Mouse (Mus musculus) CH12.LX (cell line): Measurements from ENCODE around the gene Asap3. TPM values are rescaled to one million over a fixed set of nuclear protein-coding genes. Genes with fewer than 3 reads are reported as not detected.

Source experiments
- DNase-seq: peaks from one replicate; pipeline ENCODE4 v3.0.0-alpha.2; 2013; ENCODE audit errors: extremely low read depth
- H3K27ac ChIP-seq: 2 replicates; pipeline ENCODE4 v1.5.1; 2012; ENCODE audit warnings: low read depth, mild to moderate bottlenecking, control low read depth, moderate library complexity; ENCODE audit not compliant: insufficient read depth
- H3K27me3 ChIP-seq: replicated peaks from 2 replicates; pipeline ENCODE3; 2012; ENCODE audit warnings: inconsistent platforms
- H3K36me3 ChIP-seq, 2 experiments: replicated peaks in 1 of 2; 2 replicates each; pipeline versions ENCODE3 to v1.6.1; 2012; ENCODE audit warnings: inconsistent platforms in 1 of 2, low read length in 1 of 2, mild to moderate bottlenecking in 1 of 2, mixed read lengths in 1 of 2, moderate library complexity in 1 of 2; ENCODE audit not compliant: control insufficient read depth in 1 of 2, insufficient read depth in 1 of 2
- H3K4me1 ChIP-seq, 2 experiments: 2 replicates each; pipeline ENCODE4 v1.6.1; 2012; ENCODE audit warnings: inconsistent platforms in 1 of 2, moderate library complexity in 1 of 2; ENCODE audit not compliant: insufficient read depth in 2 of 2, control insufficient read depth in 1 of 2
- H3K4me2 ChIP-seq: 2 replicates; pipeline ENCODE4 v1.6.1; 2012; ENCODE audit warnings: low read depth, mild to moderate bottlenecking, control low read depth; ENCODE audit not compliant: poor library complexity, insufficient read depth, severe bottlenecking
- H3K4me3 ChIP-seq, 3 experiments: fragments of 150-350 bp in 1 of 3; sonication (generic) in 1 of 3; replicated peaks in 1 of 3; 2 replicates each; pipeline versions ENCODE3 to v1.5.1; 2011 to 2012; ENCODE audit warnings: low read depth in 2 of 3, low read length in 2 of 3, mild to moderate bottlenecking in 2 of 3, moderate library complexity in 2 of 3, control low read depth in 1 of 3, improper control_type of control experiment in 1 of 3, inconsistent platforms in 1 of 3, mixed read lengths in 1 of 3; ENCODE audit not compliant: poor library complexity in 1 of 3
- H3K79me2 ChIP-seq: replicated peaks from 2 replicates; pipeline ENCODE4 v1.6.1; 2012; ENCODE audit warnings: mild to moderate bottlenecking, moderate library complexity; ENCODE audit not compliant: control insufficient read depth, poor library complexity, insufficient read depth, severe bottlenecking; ENCODE audit errors: extremely low read depth
- H3K9ac ChIP-seq: 2 replicates; pipeline ENCODE4 v1.6.1; 2012; ENCODE audit warnings: low read depth, mild to moderate bottlenecking, control low read depth, moderate library complexity; ENCODE audit not compliant: insufficient read depth
- H3K9me3 ChIP-seq: replicated peaks from 2 replicates; pipeline ENCODE3; 2012; ENCODE audit warnings: low read length, inconsistent platforms, mixed read lengths
- CTCF ChIP-seq, 2 experiments: IDR thresholded peaks in 1 of 2; conservative IDR thresholded peaks in 1 of 2; 2 replicates each; pipeline ENCODE4 v1.5.1; 2011 to 2012; ENCODE audit warnings: low read depth in 2 of 2, low read length in 2 of 2, improper control_type of control experiment in 1 of 2, inconsistent platforms in 1 of 2, mild to moderate bottlenecking in 1 of 2, moderate library complexity in 1 of 2
- E2F4 ChIP-seq: IDR thresholded peaks from 2 replicates; pipeline ENCODE4 v1.6.1; 2011; ENCODE audit warnings: low read depth, low read length, improper control_type of control experiment; ENCODE audit not compliant: insufficient replicate concordance
- ELF1 ChIP-seq: IDR thresholded peaks from 2 replicates; pipeline ENCODE4 v1.6.1; 2014; ENCODE audit warnings: low read depth, mild to moderate bottlenecking, inconsistent platforms, low read length, improper control_type of control experiment
- ETS1 ChIP-seq: conservative IDR thresholded peaks from 2 replicates; pipeline ENCODE4 v1.6.1; 2012; ENCODE audit warnings: low read depth, mild to moderate bottlenecking, inconsistent platforms, low read length, improper control_type of control experiment, moderate library complexity
- GABPA ChIP-seq: IDR thresholded peaks from 2 replicates; pipeline ENCODE4 v1.6.1; 2012; ENCODE audit warnings: low read depth, low read length, improper control_type of control experiment, inconsistent platforms; ENCODE audit not compliant: insufficient replicate concordance
- IRF4 ChIP-seq: IDR thresholded peaks from 2 replicates; pipeline ENCODE4 v1.6.1; 2014; ENCODE audit warnings: low read depth, mild to moderate bottlenecking, inconsistent platforms, low read length, improper control_type of control experiment
- JUND ChIP-seq: conservative IDR thresholded peaks from 2 replicates; pipeline ENCODE4 v1.6.1; 2011; ENCODE audit warnings: low read depth, low read length, improper control_type of control experiment
- MAFK ChIP-seq: IDR thresholded peaks from 2 replicates; pipeline ENCODE4 v1.6.1; 2011; ENCODE audit warnings: low read length, improper control_type of control experiment; ENCODE audit not compliant: insufficient replicate concordance
- MAX ChIP-seq: IDR thresholded peaks from 2 replicates; pipeline ENCODE4 v1.6.1; 2011; ENCODE audit warnings: low read length, improper control_type of control experiment
- MEF2A ChIP-seq: IDR thresholded peaks from 2 replicates; pipeline ENCODE4 v1.6.1; 2014; ENCODE audit warnings: low read depth, mild to moderate bottlenecking, inconsistent platforms, low read length, improper control_type of control experiment, borderline replicate concordance
- MXI1 ChIP-seq: IDR thresholded peaks from 2 replicates; pipeline ENCODE4 v1.6.1; 2011; ENCODE audit warnings: mild to moderate bottlenecking, low read depth, low read length, improper control_type of control experiment
- MYC ChIP-seq: IDR thresholded peaks from 2 replicates; pipeline ENCODE4 v1.6.1; 2011; ENCODE audit warnings: low read depth, mild to moderate bottlenecking, improper control_type of control experiment, low read length
- NELFE ChIP-seq: IDR thresholded peaks from 2 replicates; pipeline ENCODE4 v1.6.1; 2011; ENCODE audit warnings: low read depth, low read length, improper control_type of control experiment
- NRF1 ChIP-seq: IDR thresholded peaks from 2 replicates; pipeline ENCODE4 v1.6.1; 2014; ENCODE audit warnings: low read depth, mild to moderate bottlenecking, inconsistent platforms, low read length, improper control_type of control experiment, moderate library complexity
- PAX5 ChIP-seq: IDR thresholded peaks from 2 replicates; pipeline ENCODE4 v1.6.1; 2012; ENCODE audit warnings: low read length, inconsistent platforms, mixed read lengths
- RAD21 ChIP-seq: IDR thresholded peaks from 2 replicates; pipeline ENCODE4 v1.6.1; 2011; ENCODE audit warnings: low read depth, mild to moderate bottlenecking, low read length, improper control_type of control experiment, moderate library complexity
- SMC3 ChIP-seq: IDR thresholded peaks from 2 replicates; pipeline ENCODE4 v1.6.1; 2011; ENCODE audit warnings: low read depth, low read length, improper control_type of control experiment
- TBP ChIP-seq: conservative IDR thresholded peaks from 2 replicates; pipeline ENCODE4 v1.6.1; 2011; ENCODE audit warnings: low read depth, low read length, improper control_type of control experiment
- TCF12 ChIP-seq: IDR thresholded peaks from 2 replicates; pipeline ENCODE4 v1.6.1; 2014; ENCODE audit warnings: low read depth, mild to moderate bottlenecking, inconsistent platforms, low read length, improper control_type of control experiment
- UBTF ChIP-seq: IDR thresholded peaks from 2 replicates; pipeline ENCODE4 v1.6.1; 2012; ENCODE audit warnings: low read depth, mild to moderate bottlenecking, inconsistent platforms, low read length, improper control_type of control experiment, moderate library complexity
- ZKSCAN1 ChIP-seq: IDR thresholded peaks from 2 replicates; pipeline ENCODE4 v1.6.1; 2012; ENCODE audit warnings: low read depth, inconsistent platforms, low read length, improper control_type of control experiment, borderline replicate concordance
- ZMIZ1 ChIP-seq: IDR thresholded peaks from 2 replicates; pipeline ENCODE4 v1.6.1; 2012; ENCODE audit warnings: low read depth, mild to moderate bottlenecking, inconsistent platforms, low read length, improper control_type of control experiment
- dilution Hi-C: fragments of 300-500 bp; cut with MboI; formaldehyde crosslinking; loops from 2 replicates; pipeline ENCODE4 v1.14.3; 2020; ENCODE audit warnings: low sequenced_read_pairs; ENCODE audit not compliant: extremely low pct_unique_long_range_greater_than_20kb, extremely low pct_ligation_motif_present
- in situ Hi-C: fragments of 300-500 bp; cut with MboI; formaldehyde crosslinking; loops from 3 replicates; pipeline ENCODE4 v1.14.3; 2019; ENCODE audit warnings: low sequenced_read_pairs, low pct_ligation_motif_present, low pct_unique_long_range_greater_than_20kb, mixed read lengths
- polyA plus RNA-seq: library from polyadenylated mRNA; unstranded; fragments of >175 nt; gene quantifications from 2 replicates; pipeline ENCODE4 v1.2.1, GENCODE M21; 2012; ENCODE audit warnings: low read depth; ENCODE audit not compliant: insufficient read length
- total RNA-seq, 2 experiments: library from RNA; depleted of rRNA; stranded (reverse); fragments of 300-350 nt in 1 of 2; fragments of >200 nt in 1 of 2; gene quantifications; 2 replicates each; pipeline ENCODE4 v1.2.3; 2012 to 2014

The Asap3 gene
- total and polyA plus RNA-seq, 3 experiments: 0.07 to 0.08 TPM; not detected in 1

- no peaks in the 10 kb centered on the region for H3K4me1 ChIP-seq
- H3K4me2 ChIP-seq: no peak overlapping the region
- H3K4me3 ChIP-seq: no peak overlapping the region
- DNase-seq: no peak
- H3K36me3 ChIP-seq: peaks cover 28 to 47% of the 10 kb centered on the region in 2 experiments
- TF ChIP-seq ELF1 (no peak), SMC3 (no peak), RAD21 (no peak), GABPA (no peak), NRF1 (no peak), MEF2A (no peak), TBP (no peak), PAX5 (no peak), UBTF (no peak), MXI1 (no peak), MYC (no peak), IRF4 (no peak), TCF12 (no peak), CTCF (conservative IDR thresholded peaks at IDR 0.05 in 1 of 2, IDR thresholded peaks at IDR 0.05 in 1 of 2; ENCODE audit: low read depth in 2 of 2, low read length in 2 of 2) (no peak), E2F4 (no peak), ETS1 (no peak)
- TF ChIP-seq, all 38 proteins: peak for 0
- Histone ChIP-seq H3K79me2 (no peaks in the 10 kb centered on the region), H3K27ac (no peak overlapping the region), H3K27me3 (no peaks in the 10 kb centered on the region), H3K9me3 (no peaks in the 10 kb centered on the region), H3K9ac (no peak overlapping the region)
- dilution Hi-C loops: no loop called here
- in situ Hi-C loops: no loop called here
Observed at GRCm38 (mm10) chr4:136195029-136195428, 11.1 kb upstream of the Asap3 start.

GRCm38 (mm10) chr4:136195629-136196028 is 10.5 kb upstream of the Asap3 start:
- H3K4me3 ChIP-seq: no peak overlapping the region
- DNase-seq: no peak
- H3K27ac ChIP-seq: no peak overlapping the region
- H3K27me3 ChIP-seq: no peaks in the 10 kb centered on the region
- H3K4me1 ChIP-seq: no peaks in the 10 kb centered on the region
- no peaks in the 10 kb centered on the region for H3K79me2 ChIP-seq
- no peak overlapping the region for H3K9ac ChIP-seq
- peaks cover 23 to 41% of the 10 kb centered on the region in 2 experiments for H3K36me3 ChIP-seq
- in situ Hi-C loops: no loop called here
- H3K4me2 ChIP-seq: no peak overlapping the region
- no peaks in the 10 kb centered on the region for H3K9me3 ChIP-seq
- dilution Hi-C loops: no loop called here
- TF ChIP-seq NELFE (no peak), MAX (no peak), SMC3 (no peak), MAFK (no peak), RAD21 (no peak), ZKSCAN1 (no peak), JUND (no peak), UBTF (no peak), ZMIZ1 (no peak), MXI1 (no peak)
